Mouse (Mus musculus) thymus, postnatal 14 days (tissue): ENCODE measurements at regions not wholly inside any gene's neighbourhood (a gene's known extent, or its start where the extent isn't known, plus 50 kb on each side); places are given as distances from the start of the nearest gene placed in this dataset.

ENCODE experiments used
- DNase-seq: peaks from one replicate; pipeline ENCODE4 v3.0.0; 2021

GRCm38 (mm10) chrX:97434327-97434726 lies 57.3 kb upstream of the Eda2r start:
- no peak for DNase-seq

- DNase-seq, result peak; percentile 2
Measured at GRCm38 (mm10) chrX:97431391-97431803, 54.4 kb upstream of the Eda2r start.
